Mouse (Mus musculus) embryonic fibroblast, embryonic 13.5 days (primary cell): ENCODE measurements around the gene Cux1. TPM values are rescaled to one million over a fixed set of nuclear protein-coding genes. Genes with fewer than 3 reads are reported as not detected.

Source experiments
- H3K27ac ChIP-seq: 2 replicates; pipeline ENCODE4 v1.5.1; 2012; ENCODE audit warnings: low read length, control low read depth, inconsistent platforms; ENCODE audit not compliant: insufficient read depth
- H3K4me1 ChIP-seq: 2 replicates; pipeline ENCODE4 v1.6.1; 2011; ENCODE audit warnings: low read length; ENCODE audit not compliant: control insufficient read depth, insufficient read depth
- H3K4me3 ChIP-seq: 2 replicates; pipeline ENCODE4 v1.5.1; 2011; ENCODE audit warnings: mild to moderate bottlenecking, control low read depth, low read length; ENCODE audit not compliant: insufficient read depth
- CTCF ChIP-seq: IDR thresholded peaks from 2 replicates; pipeline ENCODE4 v1.5.1; 2011; ENCODE audit warnings: mild to moderate bottlenecking, control low read depth, low read length, moderate library complexity, borderline replicate concordance; ENCODE audit not compliant: insufficient read depth
- POLR2A ChIP-seq: IDR thresholded peaks from 2 replicates; pipeline ENCODE4 v1.6.1; 2011; ENCODE audit warnings: low read depth, mild to moderate bottlenecking, control low read depth, low read length, moderate library complexity
- polyA plus RNA-seq: library from polyadenylated mRNA; stranded (reverse); fragments of >200 nt; gene quantifications from 2 replicates; pipeline ENCODE4 v1.2.4, GENCODE M21; 2011; ENCODE audit warnings: low read depth; ENCODE audit not compliant: missing spikeins, insufficient read length

Cux1 gene
- polyA plus RNA-seq, 1 experiment: 48.4 TPM

DNA sequence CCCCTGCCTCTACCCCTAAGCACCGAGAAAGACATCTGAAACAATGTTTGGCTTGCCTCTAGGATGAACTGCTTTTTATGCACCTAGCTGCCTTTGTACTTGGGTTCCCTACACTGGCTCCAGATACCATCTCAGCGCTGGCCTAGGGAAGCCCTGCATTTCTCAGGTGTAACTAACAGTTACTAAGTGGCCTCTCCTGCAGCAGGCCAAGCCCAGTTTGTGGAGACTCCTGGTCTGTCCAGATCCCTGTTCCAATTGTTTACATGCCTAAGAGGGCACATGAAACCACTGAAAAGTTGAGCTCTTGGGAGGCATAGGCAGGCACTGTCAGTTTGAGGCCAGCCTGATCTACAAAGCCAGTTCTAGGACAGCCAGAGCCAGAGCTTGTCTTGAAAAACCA is 173.7 kb downstream of the Cux1 start:
- no peak for TF ChIP-seq CTCF
- Histone ChIP-seq H3K4me3 (no peak overlapping the region), H3K4me1 (no peaks in the 10 kb centered on the region), H3K27ac (no peak overlapping the region)

GRCm38 (mm10) chr5:136386757-136387156 is 180.5 kb downstream of the Cux1 start:
- no peak overlapping the region for H3K4me3 ChIP-seq
- no peak overlapping the region for H3K27ac ChIP-seq
- peaks cover 5% of the 10 kb centered on the region; the same call in 1 of the 2 replicates for H3K4me1 ChIP-seq
- TF ChIP-seq CTCF (no peak), POLR2A (no peak)

- no peak overlapping the region for H3K27ac ChIP-seq
- TF ChIP-seq POLR2A (no peak), CTCF (no peak)
- H3K4me3 ChIP-seq: no peak overlapping the region
- peaks cover 5% of the 10 kb centered on the region; the same call in 1 of the 2 replicates for H3K4me1 ChIP-seq
Measured at GRCm38 (mm10) chr5:136385161-136385560, 182.1 kb downstream of the Cux1 start.

- H3K27ac ChIP-seq: no peak overlapping the region
Measured at GRCm38 (mm10) chr5:136382261-136383005, 184.9 kb downstream of the Cux1 start.

DNA sequence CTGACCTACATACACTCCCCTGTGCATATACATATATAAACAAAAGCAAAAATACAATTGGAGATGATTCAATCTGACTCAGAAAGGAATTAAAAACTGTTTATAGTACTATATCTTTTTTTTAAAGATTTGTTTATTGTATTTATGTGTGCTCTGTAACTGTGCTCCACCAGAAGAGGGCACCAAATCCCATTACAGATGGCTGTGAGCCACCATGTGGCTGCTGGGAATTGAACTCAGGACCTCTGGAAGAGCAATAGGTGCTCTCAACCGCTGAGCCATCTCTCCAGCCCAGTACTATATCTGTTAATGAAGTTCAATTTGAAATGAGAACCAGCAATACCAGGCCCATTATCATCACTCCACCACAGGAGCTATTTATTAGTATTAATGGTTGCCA is 187.9 kb downstream of the Cux1 start:
- no peaks in the 10 kb centered on the region for H3K4me1 ChIP-seq
- TF ChIP-seq CTCF (no peak), POLR2A (no peak)
- no peak overlapping the region for H3K27ac ChIP-seq
- H3K4me3 ChIP-seq: no peak overlapping the region

More at GRCm38 (mm10) chr5:136382261-136383005, 184.9 kb downstream of the Cux1 start:
- Histone ChIP-seq H3K4me1 (peaks cover 5% of the 10 kb centered on the region; the same call in 1 of the 2 replicates), H3K4me3 (no peak overlapping the region)
- TF ChIP-seq CTCF (no peak), POLR2A (no peak)

DNA sequence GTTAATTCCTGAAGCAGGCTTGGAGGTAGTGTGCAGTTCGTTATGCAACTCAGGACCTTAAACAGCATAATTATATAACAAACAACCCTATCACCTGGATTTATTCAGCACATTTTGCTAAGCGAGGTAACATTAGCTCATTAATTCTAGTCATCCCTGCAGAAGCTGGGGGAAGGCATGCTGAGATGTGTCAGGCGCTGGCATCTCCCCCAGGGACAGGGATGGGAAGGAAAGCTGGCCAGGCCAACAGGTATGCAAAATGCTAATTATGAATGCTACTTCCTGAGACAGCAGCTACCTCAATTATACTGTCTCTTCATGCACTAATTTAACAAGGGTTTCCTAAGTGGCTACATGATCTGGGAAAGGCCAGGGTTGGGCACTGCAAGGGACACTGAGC is 190.2 kb downstream of the Cux1 start:
- peaks cover 4% of the 10 kb centered on the region; the same call in 1 of the 2 replicates for H3K4me1 ChIP-seq
- no peak overlapping the region for H3K4me3 ChIP-seq
- H3K27ac ChIP-seq: no peak overlapping the region
- TF ChIP-seq POLR2A (no peak), CTCF (no peak)

DNA sequence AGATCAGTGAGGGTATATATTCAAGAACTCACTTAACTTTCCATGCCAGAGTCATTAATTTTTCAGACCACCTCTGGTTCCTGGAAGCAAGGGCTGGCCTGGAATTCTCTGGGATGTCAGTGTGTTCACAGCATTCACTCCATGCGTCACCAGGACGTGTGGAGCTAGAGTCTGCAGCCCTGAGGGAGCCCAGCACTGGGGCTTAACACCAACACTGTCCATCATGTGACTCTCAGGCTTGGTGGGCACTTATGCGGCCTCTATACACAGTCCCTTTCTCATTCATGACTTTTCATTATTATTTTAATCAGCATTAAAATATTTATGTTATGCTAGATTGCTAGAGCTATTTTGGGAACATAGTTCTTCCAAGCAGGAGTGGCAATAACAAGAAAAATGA is 191.9 kb downstream of the Cux1 start:
- TF ChIP-seq CTCF: no peak
- no peak for TF ChIP-seq POLR2A
- no peak overlapping the region for H3K27ac ChIP-seq
- peaks cover 4% of the 10 kb centered on the region; the same call in 1 of the 2 replicates for H3K4me1 ChIP-seq
- H3K4me3 ChIP-seq: no peak overlapping the region

DNA sequence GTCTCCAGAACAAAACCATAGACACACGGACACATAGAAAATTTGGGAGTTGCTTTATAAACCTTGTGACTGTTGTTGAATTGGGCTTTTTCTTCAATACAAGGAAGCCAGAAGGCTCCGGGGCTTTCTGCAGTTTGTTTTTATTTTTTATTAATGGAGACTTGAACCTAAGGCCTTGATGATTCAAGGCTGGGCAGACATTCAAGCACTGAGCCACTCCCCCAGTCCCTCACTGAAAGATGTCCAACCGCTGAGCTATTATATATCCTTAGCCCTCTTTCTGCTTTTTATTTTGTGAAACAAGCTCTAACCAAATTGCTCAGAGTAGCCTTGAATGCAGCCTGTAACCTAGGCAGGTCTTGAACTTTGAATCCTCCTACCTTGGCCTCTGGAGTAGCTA is 195.0 kb downstream of the Cux1 start:
- no peak overlapping the region for H3K4me3 ChIP-seq

GRCm38 (mm10) chr5:136363421-136363820 is 203.9 kb downstream of the Cux1 start:
- Histone ChIP-seq H3K4me3 (no peak overlapping the region), H3K4me1 (0 out of 2 replicates have a peak, but pooled peaks cover 2% of the 10 kb centered on the region), H3K27ac (no peak overlapping the region)
- TF ChIP-seq POLR2A (no peak), CTCF (no peak)

More for the DNA sequence above, 195.0 kb downstream of the Cux1 start:
- TF ChIP-seq CTCF: no peak
- TF ChIP-seq POLR2A: no peak
- H3K4me1 ChIP-seq: peaks cover 4% of the 10 kb centered on the region; the same call in 1 of the 2 replicates
- H3K27ac ChIP-seq: 0 out of 2 replicates have a peak overlapping the region, but pooled peaks have one; percentile 13

GRCm38 (mm10) chr5:136362473-136363230 is 204.6 kb downstream of the Cux1 start:
- Histone ChIP-seq H3K27ac (no peak overlapping the region), H3K4me3 (no peak overlapping the region), H3K4me1 (0 out of 2 replicates have a peak, but pooled peaks cover 2% of the 10 kb centered on the region)
- TF ChIP-seq CTCF (no peak), POLR2A (no peak)
